Mouse (Mus musculus) kidney, adult 9 months (tissue): Measurements from ENCODE around the gene Nav3.

Experiments
- DNase-seq: peaks from one replicate; pipeline ENCODE4 v3.0.0; 2022

Nav3 gene

DNA sequence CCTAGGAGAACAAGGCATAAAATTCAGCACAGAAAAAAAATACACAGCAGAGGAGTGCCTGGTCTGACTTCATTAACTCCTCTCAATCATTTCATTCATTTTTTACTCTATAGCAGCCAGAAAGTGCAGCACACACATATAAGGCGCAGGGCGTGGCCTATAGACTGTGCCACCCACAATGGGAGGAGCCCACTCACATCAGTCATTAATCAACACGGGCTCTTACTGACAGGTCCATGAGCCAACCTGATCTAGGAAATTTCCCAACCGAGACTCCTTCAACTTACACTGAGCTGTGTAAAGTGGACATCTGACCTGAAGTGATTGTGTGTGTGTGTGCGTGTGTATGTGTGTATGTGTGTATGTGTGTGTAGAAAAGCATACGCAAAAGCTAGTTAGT, 286.6 kb downstream of the Nav3 start:
- no peak for DNase-seq

DNA sequence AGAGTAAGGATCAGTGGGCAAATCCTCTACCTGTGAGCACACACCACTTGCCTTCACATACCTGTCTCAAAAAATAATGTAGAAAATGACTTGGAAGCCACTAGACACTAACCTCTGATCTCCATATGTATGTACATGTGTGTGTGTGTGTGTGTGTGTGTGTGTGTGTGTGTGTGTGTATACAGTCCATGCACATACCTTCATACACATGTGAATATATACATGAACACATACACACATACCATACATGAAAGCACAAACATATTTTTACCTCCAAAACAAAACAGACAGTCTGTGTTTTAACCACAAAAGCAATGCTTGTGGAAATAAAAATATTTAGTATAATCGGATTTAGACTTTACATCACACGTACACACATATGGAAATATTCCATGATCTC, 287.1 kb downstream of the Nav3 start:
- DNase-seq = no peak

DNA sequence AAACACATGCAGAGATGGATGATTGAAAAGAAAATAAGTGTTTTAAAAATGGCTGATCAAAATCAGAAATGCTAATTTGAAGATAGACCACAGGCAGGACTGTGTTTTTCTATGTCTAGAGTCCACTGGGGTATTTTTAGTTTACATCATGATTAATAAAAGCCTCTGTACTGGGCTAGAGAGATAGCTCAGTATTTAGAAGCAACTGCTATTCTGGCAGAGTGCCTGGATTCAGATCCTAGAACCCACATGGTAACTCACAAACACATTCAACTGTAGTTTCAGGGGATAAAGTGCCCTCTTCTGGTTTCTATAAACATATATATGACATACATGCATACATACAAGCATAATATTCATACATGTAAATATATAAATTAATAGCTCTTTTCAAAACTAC, 293.4 kb downstream of the Nav3 start:
- DNase-seq = no peak

DNA sequence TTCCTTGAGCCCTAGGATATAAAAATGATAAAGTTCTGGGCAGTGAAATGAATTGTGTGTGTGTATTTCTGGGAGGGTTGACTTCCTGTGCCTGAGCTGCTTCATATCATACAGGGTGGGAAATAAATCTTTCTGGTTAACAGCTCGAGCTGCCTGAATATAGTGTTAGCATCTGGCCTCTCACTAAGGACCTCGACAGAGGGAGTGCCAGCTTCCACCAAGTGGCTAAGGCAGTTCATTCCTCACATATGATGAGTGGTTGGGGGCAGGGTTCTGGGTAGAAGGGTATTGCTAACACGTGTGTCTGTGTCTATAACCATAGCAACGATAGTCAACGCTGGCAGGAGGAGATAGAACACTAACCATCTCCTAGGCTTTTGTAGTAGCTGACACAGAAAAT, 295.1 kb downstream of the Nav3 start:
- DNase-seq = no peak

DNA sequence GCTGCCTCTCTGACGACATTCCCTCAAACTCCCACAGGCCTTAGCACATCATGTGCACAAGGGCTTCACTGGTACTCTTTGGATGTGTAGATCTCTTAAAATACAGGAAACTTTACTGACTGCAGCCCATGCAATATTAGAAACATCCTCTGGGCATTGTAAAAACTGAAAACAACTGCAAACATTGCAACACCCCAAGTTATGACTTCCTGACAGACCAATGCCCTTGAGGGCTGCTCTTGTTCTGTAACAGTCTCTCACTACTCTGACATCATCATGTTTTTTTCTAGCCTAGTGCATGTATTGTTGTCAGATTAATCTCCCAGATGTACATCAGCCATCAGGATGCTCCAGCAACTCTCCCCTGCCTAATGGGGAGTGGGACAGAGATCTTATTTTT, 296.5 kb downstream of the Nav3 start:
- no peak for DNase-seq

DNA sequence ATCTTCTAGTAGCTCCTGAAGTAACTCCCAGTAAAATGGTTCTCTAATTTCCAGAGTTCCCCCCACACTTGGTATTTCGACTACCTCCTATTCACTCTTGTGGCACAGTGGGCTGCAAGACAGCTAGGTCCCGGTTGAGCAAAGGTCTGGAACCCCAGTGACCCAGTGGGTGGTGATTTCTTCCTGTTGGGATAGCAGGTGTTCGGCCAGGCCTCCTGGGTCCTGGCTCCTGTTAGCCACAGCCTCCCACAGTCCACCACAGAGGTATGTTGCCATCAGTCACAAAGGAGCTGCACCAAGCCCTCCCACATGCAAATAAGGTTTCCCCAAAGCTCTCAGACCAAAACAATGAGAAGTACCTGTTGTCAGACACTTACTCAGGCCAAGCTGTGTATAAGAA, 297.9 kb downstream of the Nav3 start:
- no peak for DNase-seq

DNA sequence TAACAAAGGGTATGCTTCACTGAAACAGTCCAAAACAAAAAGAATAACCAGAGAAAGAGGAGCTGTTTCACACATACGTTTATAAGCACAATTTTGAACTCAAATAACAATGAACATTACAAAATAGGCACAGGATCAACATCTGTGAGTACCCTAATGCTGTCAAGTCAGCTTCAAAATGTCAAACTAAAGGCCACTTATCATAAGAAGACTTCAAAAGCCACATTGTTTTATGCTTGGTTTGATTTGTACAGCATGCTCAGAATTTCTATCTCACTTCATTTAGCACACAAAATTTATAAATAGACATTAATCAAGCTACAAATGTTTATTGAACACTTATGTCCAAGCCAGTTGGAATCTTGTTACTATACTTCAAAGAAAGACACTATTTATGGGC, 299.6 kb downstream of the Nav3 start:
- DNase-seq = no peak

DNA sequence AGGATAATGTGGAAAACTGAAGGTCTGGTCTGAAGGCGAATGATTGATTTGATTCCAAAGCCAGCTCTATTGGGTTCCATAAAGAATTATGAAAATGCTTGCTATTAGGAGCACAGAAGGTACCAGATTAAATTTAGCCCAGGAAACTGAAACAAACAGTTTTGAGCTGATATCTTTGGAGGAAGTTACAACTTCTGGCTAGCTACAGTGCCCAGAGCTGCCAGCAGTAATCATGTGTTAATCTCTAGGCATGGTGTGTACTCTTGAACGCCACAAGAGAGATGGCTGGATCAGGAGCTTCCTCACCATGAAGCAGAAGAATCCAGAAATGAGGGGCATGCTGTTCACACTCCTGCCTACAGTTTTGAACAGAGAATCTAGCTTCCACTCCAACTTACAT, 300.5 kb downstream of the Nav3 start:
- no peak for DNase-seq

- no peak for DNase-seq
Measured at GRCm38 (mm10) chr10:110154873-110155237, 301.1 kb downstream of the Nav3 start.

GRCm38 (mm10) chr10:110154001-110154872, 301.8 kb downstream of the Nav3 start:
- no peak for DNase-seq

GRCm38 (mm10) chr10:110120572-110120971, 335.4 kb downstream of the Nav3 start:
- no peak for DNase-seq

DNA sequence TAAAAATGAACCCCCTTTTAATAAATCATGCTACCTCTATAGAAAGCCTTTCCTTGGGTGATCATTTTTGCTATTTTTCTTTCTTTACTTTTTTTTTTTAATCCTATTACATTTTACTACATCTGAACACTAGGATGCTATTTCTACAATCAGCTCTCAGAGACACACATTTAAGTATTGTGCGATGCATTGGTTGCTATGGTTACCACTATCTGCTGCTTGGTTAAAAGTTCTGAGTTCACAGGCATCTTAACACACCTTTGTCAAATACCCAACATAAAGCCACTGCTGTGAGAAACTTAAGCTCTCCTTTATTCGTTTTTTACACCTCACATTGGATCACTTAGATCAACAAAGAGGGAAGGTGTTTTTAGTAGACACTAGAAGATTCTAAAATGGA, 338.7 kb downstream of the Nav3 start:
- DNase-seq = no peak

- no peak for DNase-seq
Measured at GRCm38 (mm10) chr10:110112669-110113458, 343.1 kb downstream of the Nav3 start.

GRCm38 (mm10) chr10:110103255-110103654, 352.7 kb downstream of the Nav3 start:
- no peak for DNase-seq

DNA sequence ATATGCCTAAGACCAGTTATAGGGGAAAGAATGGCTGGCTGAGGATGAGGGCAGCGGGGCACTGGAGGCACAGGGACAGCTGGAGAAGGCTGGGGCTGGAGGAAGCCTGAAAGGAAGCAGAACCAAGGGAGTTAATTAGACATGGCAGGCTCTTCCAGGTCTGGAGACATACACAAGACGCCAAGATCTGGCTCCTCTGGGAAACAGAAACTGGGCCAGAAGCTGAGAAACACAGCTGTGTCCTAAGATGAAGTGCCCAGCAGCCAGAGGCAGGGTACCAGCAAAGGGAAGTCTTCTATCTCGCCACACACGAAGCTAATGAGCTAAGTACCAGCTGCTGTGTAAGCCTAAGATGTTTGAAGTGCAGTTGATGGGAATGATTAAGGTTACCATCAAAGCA, 353.8 kb downstream of the Nav3 start:
- DNase-seq = no peak

DNA sequence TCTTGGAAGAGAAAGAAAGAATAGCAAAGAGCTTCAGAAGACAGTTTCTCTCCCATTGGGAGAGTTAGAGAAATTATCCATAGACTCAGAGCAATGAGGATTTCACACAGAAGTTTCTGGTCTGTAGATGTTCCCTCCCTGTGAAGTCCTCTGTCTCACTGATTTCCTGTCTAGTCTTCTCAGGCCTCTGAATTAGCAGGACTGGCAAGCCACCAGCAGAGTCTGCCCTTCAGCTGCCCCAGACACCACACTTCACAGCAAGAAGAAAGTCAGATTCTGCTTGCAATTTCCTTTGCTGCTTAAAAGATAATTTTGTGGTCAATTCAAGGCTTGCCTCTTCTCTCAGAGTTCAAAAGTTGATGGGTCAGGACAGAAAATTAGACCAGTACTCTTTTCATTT, 361.6 kb downstream of the Nav3 start:
- peak; percentile 37 for DNase-seq

- DNase-seq = no peak
Measured at GRCm38 (mm10) chr10:110088444-110089061, 367.5 kb downstream of the Nav3 start.

DNA sequence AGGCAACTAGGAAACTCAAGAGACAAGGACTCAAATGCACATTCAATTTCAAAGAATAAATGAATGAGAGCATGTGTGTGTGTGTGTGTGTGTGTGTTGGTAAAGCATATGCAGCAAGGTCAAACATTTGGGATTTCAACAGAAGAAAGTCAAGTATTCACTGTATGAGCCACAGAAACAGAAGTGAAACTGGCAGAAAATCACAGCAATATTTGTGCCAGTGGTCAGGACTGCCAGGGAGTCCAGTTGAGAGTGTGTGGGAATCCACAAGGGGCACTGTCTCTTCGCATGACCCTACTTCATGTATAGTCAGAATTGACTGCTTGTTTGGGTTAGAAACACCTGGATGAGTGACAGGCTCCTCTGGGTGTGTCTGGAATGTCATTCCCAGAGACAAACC, 370.1 kb downstream of the Nav3 start:
- no peak for DNase-seq

- peak; percentile 44 for DNase-seq
Measured at GRCm38 (mm10) chr10:110085156-110085555, 370.8 kb downstream of the Nav3 start.

DNA sequence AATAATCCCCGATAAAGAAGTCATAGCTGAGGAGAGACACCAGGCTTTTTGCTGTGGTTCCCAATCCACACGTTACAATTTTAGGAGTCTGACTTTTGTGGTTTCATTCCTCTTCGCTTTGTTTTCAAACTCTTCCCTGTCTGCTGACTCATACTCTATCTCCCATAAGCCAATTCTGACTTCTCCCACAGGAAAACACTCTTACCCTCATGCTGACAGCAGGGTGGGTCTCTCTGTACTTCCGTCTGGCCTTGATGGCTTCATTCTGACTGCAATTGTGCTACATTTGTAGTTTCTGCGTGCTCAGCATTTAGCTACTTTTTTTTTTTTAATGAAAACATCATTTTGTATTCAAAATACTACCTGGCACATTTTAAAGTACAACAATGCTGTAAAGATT, 379.4 kb downstream of the Nav3 start:
- DNase-seq = no peak

DNA sequence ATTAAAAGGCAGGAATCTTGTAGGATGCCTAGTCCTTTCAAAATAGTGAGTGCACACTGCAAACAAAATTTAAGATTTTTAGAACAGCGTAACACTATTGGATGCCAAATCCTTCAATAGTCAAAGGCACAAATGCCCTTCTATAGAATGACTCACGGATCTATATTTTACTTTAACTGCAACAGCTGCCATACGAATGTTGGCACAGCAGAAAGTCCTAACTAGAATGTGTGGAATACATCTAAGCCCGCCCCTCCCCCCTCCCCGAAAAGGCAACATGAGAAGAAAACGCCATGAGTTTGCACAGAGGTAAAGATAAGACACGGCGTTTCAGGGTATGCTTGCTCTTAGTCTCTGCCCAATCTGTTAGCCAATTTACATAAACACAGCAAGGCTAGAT, 383.6 kb downstream of the Nav3 start:
- no peak for DNase-seq

- no peak for DNase-seq
Measured at GRCm38 (mm10) chr10:110061166-110061565, 394.8 kb downstream of the Nav3 start.

DNA sequence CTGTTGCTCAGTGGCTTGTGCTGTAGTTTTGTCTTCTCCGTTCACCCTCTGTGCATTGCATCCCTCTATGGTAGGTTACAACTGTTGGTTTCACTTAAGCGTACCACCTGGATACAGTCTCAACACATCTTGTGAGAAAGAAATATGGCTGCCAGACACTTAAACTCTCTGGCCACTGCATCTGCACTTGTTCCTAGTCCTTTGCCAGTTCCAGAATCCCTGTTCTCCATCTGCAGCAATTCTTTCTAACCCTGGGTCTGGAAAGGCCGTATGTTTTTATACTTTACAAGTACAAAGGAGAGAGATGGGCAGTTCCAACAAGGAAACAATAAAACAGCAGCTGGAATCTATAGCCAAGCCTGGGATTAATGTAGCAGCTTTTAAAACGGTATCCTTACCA, 418.5 kb downstream of the Nav3 start:
- no peak for DNase-seq

GRCm38 (mm10) chr10:110034582-110035099, 421.4 kb downstream of the Nav3 start:
- DNase-seq = no peak
